Mouse (Mus musculus) erythroblast, embryonic 14.5 days (primary cell): ENCODE data around the gene Olfr790.

Source experiments
- GATA1 ChIP-seq: IDR thresholded peaks from 2 replicates; pipeline ENCODE4 v1.6.1; 2012; ENCODE audit warnings: low read length, inconsistent platforms, mixed read lengths
- TAL1 ChIP-seq: IDR thresholded peaks from 3 replicates; pipeline ENCODE4 v1.6.1; 2012; ENCODE audit warnings: low read length, inconsistent platforms, mixed read lengths

DNA sequence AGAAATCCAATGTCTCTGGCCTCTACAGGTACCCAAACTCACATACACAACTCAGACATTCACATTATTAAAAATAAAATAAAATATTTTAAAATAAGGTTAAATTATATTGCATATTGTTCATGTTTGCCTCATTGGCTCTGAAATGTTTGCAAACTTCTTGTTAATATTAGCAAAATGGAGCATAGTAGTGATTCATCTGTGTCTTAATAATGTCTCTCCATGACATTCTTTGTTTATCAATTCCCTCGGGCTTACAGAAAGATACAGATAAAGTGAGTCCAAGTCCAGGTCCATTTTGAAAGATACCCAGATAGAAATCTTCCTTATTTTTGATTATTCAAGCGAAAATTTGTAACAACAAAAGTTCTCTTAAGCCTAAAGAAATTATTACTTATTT is 13.8 kb upstream of the Olfr790 start, which contains the start of gene Olfr789:
- TF ChIP-seq GATA1, result no peak
- no peak for TF ChIP-seq TAL1
